Comparison of ENCODE assay signal across 8 mouse cellular contexts in genomic region chr5:65763916-65764785, GRCm38 (mm10). TPM values are rescaled to one million over a fixed set of nuclear protein-coding genes. Genes with fewer than 3 reads are reported as not detected.
A peak's percentile ranks its signal among the peaks of the same experiment; 100 is the strongest.
DNase-seq lines count a peak whose midpoint lies in the region; ATAC-seq lines count a peak whose summit lies in the region.

No protein-coding gene starts in this region.

- H3K4me3 ChIP-seq in heart, embryonic 14.5 days (ENCODE audit: control insufficient read depth in 1 of 2, insufficient read depth in 1 of 2, low read depth in 1 of 2, low read length in 2 of 2), result peak overlapping the region; percentile 57 to 76
- H3K4me3 ChIP-seq in liver, embryonic 13.5 days (replicated peaks), result peak overlapping the region; percentile 94
- peak overlapping the region; percentile 86 for H3K4me3 ChIP-seq in stomach, embryonic 14.5 days (ENCODE audit: low read depth, low read length)

- peak overlapping the region; percentile 67 for H3K4me2 ChIP-seq in heart, embryonic 14.5 days (ENCODE audit: low read length)
- peak overlapping the region; percentile 97 for H3K4me2 ChIP-seq in liver, embryonic 13.5 days
- peak overlapping the region; percentile 73 for H3K4me2 ChIP-seq in stomach, embryonic 14.5 days (replicated peaks; ENCODE audit: low read depth, low read length)

- H3K9me3 ChIP-seq in heart, embryonic 14.5 days (ENCODE audit: control insufficient read depth, low read length), result no peaks in the 10 kb centered on the region
- no peaks in the 10 kb centered on the region for H3K9me3 ChIP-seq in liver, embryonic 13.5 days (replicated peaks)
- H3K9me3 ChIP-seq in stomach, embryonic 14.5 days (ENCODE audit: control insufficient read depth, low read depth, low read length), result no peaks in the 10 kb centered on the region

- 0 out of 2 replicates have a peak, but pooled peaks cover 2% of the 10 kb centered on the region for H3K36me3 ChIP-seq in heart, embryonic 14.5 days (ENCODE audit: control insufficient read depth, insufficient read depth, low read length)
- no peaks in the 10 kb centered on the region for H3K36me3 ChIP-seq in liver, embryonic 13.5 days
- H3K36me3 ChIP-seq in stomach, embryonic 14.5 days (ENCODE audit: control insufficient read depth, insufficient read depth, low read length), result no peaks in the 10 kb centered on the region

- DNase-seq in CD4-positive helper T cell, adult 2 months (ENCODE audit: low read depth, low spot score), result peak; percentile 86
- peak; percentile 78 for DNase-seq in brain, embryonic 18.5 days (ENCODE audit: low read depth, low spot score)
- DNase-seq in fibroblast of lung, adult 2 months (ENCODE audit: low read depth), result peak; percentile 49
- peak; percentile 94 for DNase-seq in kidney, postnatal 14 days
- DNase-seq in liver, embryonic 13.5 days, result peak; percentile 56
- DNase-seq in natural killer cell, adult 2 months (ENCODE audit: low spot score in 2 of 2), result peak; percentile 10 to 57

- H3K27me3 ChIP-seq in heart, embryonic 14.5 days (ENCODE audit: control insufficient read depth, insufficient read depth, low read length), result no peaks in the 10 kb centered on the region
- H3K27me3 ChIP-seq in liver, embryonic 13.5 days, result no peaks in the 10 kb centered on the region
- H3K27me3 ChIP-seq in stomach, embryonic 14.5 days (ENCODE audit: control insufficient read depth, insufficient read depth, low read length), result no peaks in the 10 kb centered on the region

- peak overlapping the region; percentile 97 for H3K27ac ChIP-seq in heart, embryonic 14.5 days (replicated peaks in 1 of 2; ENCODE audit: control insufficient read depth in 1 of 2, insufficient read depth in 1 of 2, low read depth in 2 of 2, low read length in 2 of 2)
- peak overlapping the region; percentile 99 for H3K27ac ChIP-seq in liver, embryonic 13.5 days
- H3K27ac ChIP-seq in stomach, embryonic 14.5 days (ENCODE audit: low read length), result peak overlapping the region; percentile 100

- H3K9ac ChIP-seq in heart, embryonic 14.5 days (ENCODE audit: low read length), result peak overlapping the region; percentile 88
- peak overlapping the region; percentile 99 for H3K9ac ChIP-seq in liver, embryonic 13.5 days
- H3K9ac ChIP-seq in stomach, embryonic 14.5 days (replicated peaks; ENCODE audit: low read depth, low read length), result peak overlapping the region; percentile 99

- peak; percentile 86 for ATAC-seq in heart, embryonic 14.5 days (ENCODE audit: insufficient number of reproducible peaks, insufficient read depth, low FRiP score, low read depth)
- peak; percentile 77 for ATAC-seq in liver, embryonic 13.5 days (ENCODE audit: low read depth)
- peak; percentile 88 for ATAC-seq in stomach, embryonic 14.5 days (ENCODE audit: insufficient number of reproducible peaks, insufficient read depth, low FRiP score, low read depth)

- WGBS in heart, embryonic 14.5 days, result under 1% methylated on average over 98 of the region's 121 CpGs
- under 1% methylated on average over 93 of the region's 121 CpGs for WGBS in liver, embryonic 13.5 days (ENCODE audit: insufficient replicate concordance)
- whole genome bisulfite sequencing in stomach, embryonic 14.5 days, result under 1% methylated on average over 54 of the region's 121 CpGs

- peaks cover 0 to 22% of the 10 kb centered on the region in 2 experiments; a peak in 3 of 4 replicates for H3K4me1 ChIP-seq in heart, embryonic 14.5 days (ENCODE audit: control insufficient read depth in 2 of 2, insufficient read depth in 2 of 2, low read length in 2 of 2)
- peaks cover 29% of the 10 kb centered on the region for H3K4me1 ChIP-seq in liver, embryonic 13.5 days (replicated peaks)
- peaks cover 6% of the 10 kb centered on the region; the same call in 1 of the 2 replicates for H3K4me1 ChIP-seq in stomach, embryonic 14.5 days (ENCODE audit: control insufficient read depth, insufficient read depth, low read length)

RNA-seq across cellular contexts. Expression of gene N4bp2, which starts 0.8 kb away (rescaled TPM):
- polyA plus RNA-seq in heart, embryonic 14.5 days (2014; fragmentation: Nextera tagmentation; extraction: Ambion mirVana), result 25.6 and 28.1 TPM in 2 replicates
- 9.6 and 11.5 TPM in 2 replicates for polyA plus RNA-seq in liver, embryonic 13.5 days (2015; fragmentation: Nextera tagmentation; extraction: Ambion mirVana)
- 48.0 and 48.3 TPM in 2 replicates for polyA plus RNA-seq in stomach, embryonic 14.5 days (2014; fragmentation: Nextera tagmentation; extraction: Ambion mirVana)

Comparison
In these comparisons a context has a peak if more than half of its experiments do, and no peak if none do; other contexts are left out.
1. Peak in every context shown above with its lines: DNase-seq, ATAC-seq, H3K4me3 ChIP-seq and H3K27ac ChIP-seq.
2. DNase-seq: peak in every context shown above with its lines; median percentile 94 in kidney, postnatal 14 days; 86 in CD4-positive helper T cell, adult 2 months; 78 in brain, embryonic 18.5 days; 56 in liver, embryonic 13.5 days; 49 in fibroblast of lung, adult 2 months; 34 in natural killer cell, adult 2 months.